Mouse (Mus musculus): ENCODE measurements around the gene Cit. TPM values are rescaled to one million over a fixed set of nuclear protein-coding genes. Genes with fewer than 3 reads are reported as not detected.
A peak's percentile ranks its signal among the peaks of the same experiment; 100 is the strongest.

Cit gene
- total RNA-seq, 2 experiments from 2014 or later, result 0.69 to 1.2 TPM

DNA sequence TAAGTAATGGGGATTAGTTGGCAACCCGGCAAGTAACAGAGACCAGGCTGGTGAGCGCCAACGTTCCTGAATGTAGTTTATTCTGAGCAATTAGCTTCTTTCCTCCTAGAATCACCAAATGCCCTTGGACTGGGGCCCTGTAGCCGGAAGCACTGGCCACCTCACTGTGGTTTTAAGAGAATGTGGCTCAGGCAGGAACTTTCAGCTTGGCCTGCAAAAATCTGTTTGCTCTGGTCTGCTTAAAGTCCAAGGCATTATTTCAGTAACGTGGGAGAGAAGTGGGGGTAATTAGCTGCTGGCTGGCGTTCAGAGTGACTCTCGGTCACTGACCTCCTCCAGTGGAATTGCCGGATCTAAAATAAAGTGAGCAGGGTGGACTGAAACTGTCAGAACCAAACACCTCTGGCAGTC lies 178.2 kb downstream of the Cit start:
- intact Hi-C loops (cut with DNase I), result loop anchor here (10.0 kb wide), 1 partner anchor 452 kb away; no protein-coding TSS in a partner anchor

DNA sequence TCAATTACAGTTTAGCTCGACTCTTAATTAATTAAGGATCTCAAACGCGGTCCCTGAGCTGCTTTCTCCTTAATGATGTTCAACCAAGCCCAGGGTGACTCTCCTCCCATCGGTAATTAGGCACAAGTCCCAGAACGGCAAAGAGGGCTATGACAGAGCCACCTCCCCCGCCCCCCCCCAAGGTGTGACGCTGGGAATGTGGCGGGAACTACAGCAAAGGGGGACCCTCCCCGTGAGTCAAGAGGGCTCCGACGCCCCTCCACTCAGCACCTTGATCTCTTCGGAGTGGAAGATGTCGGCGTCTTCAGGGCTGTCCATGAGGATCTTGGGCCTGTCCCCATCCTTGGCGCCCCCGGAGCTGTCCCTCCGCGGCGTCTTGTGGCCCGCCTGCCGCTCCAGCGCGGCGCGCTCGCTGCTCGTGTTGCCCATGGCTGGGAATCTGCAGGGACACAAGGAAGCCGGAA lies 178.8 kb downstream of the Cit start:
- no peak for DNase-seq
- intact Hi-C loops (cut with DNase I), result loop anchor here (10.0 kb wide), 1 partner anchor 451 kb away; no protein-coding TSS in a partner anchor

More for the DNA sequence above, 178.2 kb downstream of the Cit start:
- no peak for DNase-seq

DNA sequence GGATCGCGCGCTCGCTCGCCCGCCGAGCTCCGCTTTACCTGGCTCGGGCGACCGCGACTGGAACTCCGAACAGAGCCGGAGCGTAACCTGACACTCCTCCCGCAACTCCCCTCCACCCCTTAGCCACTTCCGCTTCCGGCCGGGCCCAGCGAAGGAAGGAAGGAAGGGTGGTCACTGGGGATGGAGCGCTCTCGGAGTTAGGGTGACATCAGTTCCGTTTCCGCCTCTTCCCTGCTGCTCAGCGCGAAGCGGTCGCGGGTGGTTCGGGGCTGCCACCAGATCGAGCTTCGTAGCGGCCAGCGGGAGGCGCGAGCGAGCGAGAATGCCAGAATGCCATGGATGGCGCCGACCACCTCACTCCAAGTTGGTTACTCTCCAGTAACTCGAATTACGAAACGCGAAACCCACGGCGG lies 179.3 kb downstream of the Cit start, which contains the start of gene Prkab1:
Gene Prkab1, minus strand, starts transcription at position 182 of the 413 bp plus-strand sequence.
- DNase-seq, result peak; percentile 85 to 91
- intact Hi-C loops (cut with DNase I), result loop anchor here (10.0 kb wide), 1 partner anchor 450 kb away; no protein-coding TSS in a partner anchor

DNA sequence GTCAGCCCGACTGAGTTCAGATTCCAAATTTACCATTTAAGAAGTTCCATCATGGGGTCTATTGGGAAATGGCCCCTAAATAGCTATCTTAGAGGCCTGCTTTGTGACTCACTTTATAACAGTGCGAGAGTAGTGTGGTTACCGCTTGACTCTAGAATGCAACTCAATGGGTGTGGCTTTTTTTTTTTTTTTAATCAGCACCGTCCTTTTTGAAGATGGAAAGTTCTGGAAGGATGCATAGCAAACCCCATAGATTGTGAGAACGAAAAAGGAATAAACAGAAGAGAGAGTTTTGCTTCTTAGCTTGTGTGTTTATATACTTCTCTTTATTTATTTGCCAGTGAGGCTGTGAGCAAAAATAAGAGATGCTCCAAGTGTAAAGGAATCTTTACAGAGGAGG lies 181.0 kb downstream of the Cit start:
- DNase-seq, result no peak
- intact Hi-C loops (cut with DNase I), result loop anchor here (10.0 kb wide), 1 partner anchor 449 kb away; no protein-coding TSS in a partner anchor

DNA sequence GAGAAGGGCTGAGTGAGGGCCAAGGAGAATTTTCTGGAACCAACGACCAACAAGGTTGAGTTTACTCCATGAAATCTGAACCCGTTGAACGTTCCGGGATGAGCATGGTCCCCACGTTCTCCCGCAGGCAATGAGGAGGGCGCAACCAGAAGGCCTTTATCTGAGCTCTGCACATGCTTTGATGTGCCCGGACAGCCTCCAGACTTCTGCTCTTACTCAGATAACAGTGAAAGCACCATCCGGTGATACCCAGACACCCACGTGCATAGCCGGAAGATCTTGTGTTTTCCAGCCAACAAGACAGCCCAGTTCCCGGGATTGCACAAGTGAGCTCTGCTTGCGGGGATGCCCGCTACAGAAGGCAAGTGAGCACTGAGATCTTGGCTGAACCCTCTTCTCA lies 181.5 kb downstream of the Cit start:
- intact Hi-C loops (cut with DNase I), result loop anchor here (10.0 kb wide), 1 partner anchor 448 kb away; no protein-coding TSS in a partner anchor
- no peak for DNase-seq

DNA sequence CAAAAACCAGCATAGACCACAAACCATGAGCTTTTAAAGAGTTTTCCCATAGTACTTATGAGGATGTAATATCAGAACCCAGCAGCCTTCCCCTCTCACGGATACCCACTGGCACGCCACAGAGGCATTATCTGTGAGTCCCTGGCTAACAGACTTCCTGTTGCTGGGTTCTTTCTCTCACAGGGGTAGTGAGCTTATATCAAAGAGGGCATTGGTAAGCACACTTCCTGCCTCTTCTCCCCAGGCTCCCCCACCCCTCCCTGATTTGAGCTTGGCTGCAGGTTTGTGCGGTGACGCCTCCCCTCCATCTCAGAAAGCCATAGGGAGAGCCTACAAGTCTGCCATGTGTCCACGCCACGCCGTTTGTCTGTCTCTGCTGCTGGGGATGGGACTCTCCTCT lies 184.0 kb downstream of the Cit start:
- intact Hi-C loops (cut with DNase I), result loop anchor here (2.0 to 10.0 kb wide), 2 partner anchors 184 to 446 kb away; no protein-coding TSS in a partner anchor

DNA sequence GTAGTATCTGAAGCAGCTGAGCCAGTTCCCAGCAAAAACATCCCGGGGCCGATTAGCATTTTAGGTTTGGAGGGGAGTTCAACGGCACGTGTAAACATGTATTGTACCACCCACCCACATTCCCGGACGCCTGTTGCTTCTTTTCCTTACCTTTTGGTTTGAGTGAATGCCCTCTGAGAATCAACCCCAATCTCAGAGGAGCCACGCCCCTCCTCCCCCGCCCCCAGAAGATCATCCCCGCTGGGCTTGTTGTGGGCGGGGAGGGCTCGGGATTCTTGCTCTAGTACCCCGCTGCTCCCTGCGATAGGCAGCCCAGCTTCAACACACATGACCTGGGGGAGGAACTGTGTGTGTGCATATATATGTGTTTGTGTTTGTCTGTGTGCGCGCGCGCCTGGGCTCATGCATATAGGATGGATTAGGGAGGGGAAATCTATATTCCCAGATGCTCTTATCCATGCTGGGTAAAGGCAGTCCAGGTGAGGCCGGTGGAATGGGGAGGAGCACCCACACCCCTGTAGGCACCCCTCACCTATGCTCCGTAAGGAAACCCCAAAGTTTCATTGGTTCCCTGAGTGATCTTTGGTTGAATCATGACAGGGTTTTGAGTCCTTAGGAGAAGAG lies 185.6 kb downstream of the Cit start:
- DNase-seq, result no peak
- intact Hi-C loops (cut with DNase I), result loop anchor here (2.0 kb wide), 1 partner anchor 82 kb away; no protein-coding TSS in a partner anchor

More for the DNA sequence above, 184.0 kb downstream of the Cit start:
- DNase-seq, result no peak

DNA sequence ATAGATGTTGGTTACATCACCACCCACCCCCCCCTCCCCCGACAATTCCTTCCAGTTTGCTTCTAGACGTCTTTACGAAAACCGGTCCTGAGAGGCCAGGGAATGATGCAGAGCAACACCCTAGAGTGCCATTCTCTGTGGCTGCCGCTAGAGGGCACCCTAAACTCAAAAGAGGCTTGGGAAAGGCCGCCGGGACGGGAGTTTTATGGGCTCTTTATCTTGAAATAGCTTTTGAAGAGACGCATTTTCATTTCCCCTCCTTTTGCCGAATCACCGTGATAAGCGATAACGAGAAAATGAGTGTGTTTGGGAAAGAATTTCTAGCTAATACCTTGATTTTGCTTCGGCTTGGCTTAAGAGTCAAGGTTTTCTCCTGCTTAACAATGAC lies 186.1 kb downstream of the Cit start:
- peak in 1 of 2 experiments; percentile 51 for DNase-seq
- intact Hi-C loops (cut with DNase I), result loop anchor here (2.0 kb wide), 1 partner anchor 82 kb away; no protein-coding TSS in a partner anchor

DNA sequence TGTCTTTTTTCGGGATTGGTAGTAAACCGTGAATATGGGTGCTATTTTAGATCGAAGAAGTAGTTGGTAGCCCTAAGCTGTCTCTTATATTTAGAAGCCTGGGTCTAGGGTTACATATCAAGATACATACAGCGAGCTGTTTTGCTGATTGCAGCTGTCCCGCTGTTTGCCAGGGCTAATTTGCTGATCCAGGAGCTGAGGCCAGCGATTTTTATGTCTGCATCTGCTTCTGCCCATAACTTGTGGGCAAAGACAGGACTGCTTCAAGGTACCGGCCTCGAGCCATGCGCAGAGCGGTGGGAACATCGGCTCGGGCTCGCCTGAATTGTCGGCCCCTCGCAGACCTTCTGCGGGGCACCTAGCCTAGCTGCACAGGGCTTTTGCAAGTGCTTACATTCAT lies 191.4 kb downstream of the Cit start:
- DNase-seq, result peak; percentile 49

DNA sequence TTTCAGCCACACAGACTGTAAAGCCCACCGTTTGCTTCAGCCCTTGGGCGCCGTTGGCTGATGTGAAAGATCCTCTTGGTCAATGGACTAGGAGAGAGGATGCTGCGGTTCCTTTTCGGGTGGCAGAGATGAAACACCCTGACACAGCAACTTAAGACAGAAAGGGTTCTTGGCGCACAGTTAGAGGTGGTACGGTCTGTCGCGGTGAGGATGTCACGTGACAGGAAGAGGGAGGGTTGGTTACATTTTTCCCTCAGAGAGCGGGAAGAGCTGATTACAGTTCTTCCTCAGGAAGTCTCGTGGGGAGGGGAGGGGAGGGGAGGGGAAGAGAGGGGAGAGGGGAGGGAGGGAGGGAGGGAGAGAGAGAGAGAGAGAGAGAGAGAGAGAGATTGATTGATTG lies 192.7 kb downstream of the Cit start:
- DNase-seq, result no peak
- intact Hi-C loops (cut with DNase I), result loop anchor here (2.0 kb wide), 2 partner anchors 43 to 385 kb away; partner anchors contain the start of gene Hspb8

More for the DNA sequence above, 191.4 kb downstream of the Cit start:
- intact Hi-C loops (cut with DNase I), result loop anchor here (2.0 kb wide), 1 partner anchor 386 kb away; the partner anchor contains the start of gene Hspb8

DNA sequence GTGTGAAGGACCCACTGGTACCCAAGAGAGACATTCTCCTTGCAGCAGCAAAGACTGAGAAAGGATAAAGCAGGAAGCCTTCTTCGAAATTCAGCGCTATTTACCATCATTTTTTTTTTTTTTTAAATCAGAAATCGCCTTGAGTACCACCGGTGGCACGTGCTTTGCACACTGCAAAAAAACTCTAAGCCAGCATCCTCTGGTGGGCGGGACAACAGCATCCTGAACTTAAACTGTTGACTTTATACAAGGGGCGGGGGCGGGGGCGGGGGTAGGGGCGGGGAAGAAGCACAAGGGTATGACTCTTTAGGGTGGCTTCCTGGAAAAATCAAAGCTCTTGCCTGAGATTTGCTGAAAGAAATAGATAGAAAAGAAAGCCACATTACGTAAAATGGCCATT lies 194.6 kb downstream of the Cit start:
- intact Hi-C loops (cut with DNase I), result loop anchor here (2.0 kb wide), 1 partner anchor 41 kb away; no protein-coding TSS in a partner anchor

DNA sequence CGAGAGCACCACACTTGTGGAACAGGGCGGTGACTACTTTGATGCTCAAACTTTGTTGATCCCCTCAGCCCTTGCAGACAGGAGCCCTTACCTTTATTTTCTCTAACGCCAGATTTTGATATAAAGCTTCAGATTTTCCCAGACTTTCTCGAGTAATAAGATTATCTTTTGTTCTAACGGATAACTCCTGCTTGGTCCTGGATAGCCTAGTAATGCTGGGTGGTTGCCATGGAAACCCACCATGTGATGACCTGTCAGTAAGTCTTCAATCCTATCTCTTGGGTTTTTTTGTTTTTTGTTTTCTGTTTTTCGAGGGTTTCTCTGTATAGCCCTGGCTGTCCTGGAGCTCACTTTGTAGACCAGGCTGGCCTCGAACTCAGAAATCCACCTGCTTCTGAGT lies 197.2 kb downstream of the Cit start:
- intact Hi-C loops (cut with DNase I), result no loop called here
- no peak for DNase-seq

More for the DNA sequence above, 194.6 kb downstream of the Cit start:
- no peak for DNase-seq

DNA sequence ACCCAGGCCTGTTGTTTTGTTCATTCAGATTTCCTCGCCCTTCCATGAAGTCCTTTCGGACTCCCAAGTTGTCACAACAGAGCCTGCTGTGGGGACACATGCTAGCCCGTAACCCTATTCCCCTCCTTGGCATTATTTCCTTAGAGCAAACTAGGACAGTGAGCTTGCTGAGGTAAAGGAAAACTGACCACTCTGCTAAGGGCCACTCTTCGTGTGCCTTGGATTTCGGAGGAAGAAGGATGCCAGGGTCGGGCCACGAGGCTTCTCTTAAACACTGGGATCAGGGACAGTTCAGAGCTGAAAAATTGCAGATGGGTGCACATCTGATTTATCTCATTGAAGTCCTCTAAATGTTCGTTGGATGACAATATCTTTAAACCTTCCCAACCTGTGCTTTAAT lies 200.5 kb downstream of the Cit start:
- intact Hi-C loops (cut with DNase I), result no loop called here
- DNase-seq, result no peak

DNA sequence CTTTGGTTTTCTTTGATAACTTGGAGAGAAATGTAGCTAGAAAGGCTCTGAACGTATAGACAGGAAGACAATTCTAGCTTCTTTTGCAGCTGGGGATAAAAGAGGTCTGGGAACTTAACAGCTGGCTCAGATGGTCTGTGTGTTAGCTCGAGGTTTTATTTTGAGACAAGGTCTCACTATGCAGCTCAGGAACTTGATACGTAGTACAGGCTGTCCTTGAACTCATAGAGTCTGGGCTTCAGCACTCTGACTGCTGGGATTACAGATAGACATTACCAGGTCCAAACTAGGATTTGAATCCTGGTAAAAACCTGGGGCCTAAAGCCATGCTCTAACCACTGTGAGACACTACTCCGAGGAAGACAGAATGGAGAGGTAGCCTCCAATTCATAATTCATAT lies 201.2 kb downstream of the Cit start:
- intact Hi-C loops (cut with DNase I), result no loop called here
- no peak for DNase-seq

DNA sequence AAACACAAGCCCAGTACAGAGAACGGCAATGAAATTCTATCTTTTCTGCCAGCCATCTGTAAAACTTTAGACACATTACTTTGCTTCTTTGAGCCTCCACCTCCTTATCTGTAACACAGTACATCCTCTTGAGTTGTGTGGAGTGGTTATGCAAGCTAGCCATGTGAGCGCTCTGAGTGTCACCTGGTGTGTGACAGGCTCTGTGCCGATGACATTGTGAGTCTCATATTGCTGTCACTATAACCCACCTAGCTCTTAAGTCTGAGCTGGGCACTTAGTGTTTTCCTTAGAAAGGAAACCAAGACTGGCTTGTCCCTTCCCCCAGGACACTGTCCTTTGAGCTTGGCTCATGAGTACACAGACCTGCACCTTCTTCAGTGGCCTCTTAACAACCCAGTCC lies 203.2 kb downstream of the Cit start:
- intact Hi-C loops (cut with DNase I), result no loop called here
- DNase-seq, result no peak

DNA sequence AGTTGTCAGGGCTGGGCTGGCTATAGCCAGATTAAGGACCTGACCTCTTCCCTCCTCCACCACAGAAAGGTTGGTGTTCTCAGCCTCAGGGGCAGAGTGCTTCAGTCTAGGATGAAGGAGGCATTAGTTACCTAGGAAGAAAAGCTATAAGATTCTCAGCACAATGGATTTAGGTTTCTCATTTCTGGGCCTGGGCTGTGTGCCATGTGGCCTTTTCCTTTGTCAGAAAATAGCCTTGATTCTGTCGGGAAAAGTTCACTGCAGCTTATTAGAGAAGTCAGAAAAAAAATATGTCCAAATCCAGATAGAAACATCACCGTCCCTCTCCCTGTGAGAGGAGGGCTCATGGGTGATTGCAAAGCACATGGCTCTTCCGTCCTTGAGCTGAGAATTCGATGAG lies 204.7 kb downstream of the Cit start:
- intact Hi-C loops (cut with DNase I), result no loop called here
- DNase-seq, result no peak

DNA sequence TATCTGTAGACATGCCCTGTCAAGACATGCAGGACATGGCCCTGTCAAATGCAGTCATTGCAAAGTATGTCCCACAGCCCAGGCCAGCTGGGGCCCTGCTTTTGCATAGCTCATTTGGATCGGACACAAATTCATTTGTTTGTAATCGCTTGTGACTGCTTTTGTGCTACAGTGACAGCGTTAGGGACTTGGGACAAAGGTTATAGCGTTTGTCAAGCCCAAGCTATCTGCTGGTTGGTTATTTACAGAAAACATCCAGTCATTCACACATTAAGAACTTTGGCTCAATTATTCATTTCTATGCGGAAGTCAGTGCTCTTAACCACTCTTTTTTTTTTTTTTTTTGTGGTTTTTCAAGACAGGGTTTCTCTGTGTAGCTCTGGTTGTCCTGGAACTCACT lies 207.1 kb downstream of the Cit start:
- no peak for DNase-seq
- intact Hi-C loops (cut with DNase I), result no loop called here

DNA sequence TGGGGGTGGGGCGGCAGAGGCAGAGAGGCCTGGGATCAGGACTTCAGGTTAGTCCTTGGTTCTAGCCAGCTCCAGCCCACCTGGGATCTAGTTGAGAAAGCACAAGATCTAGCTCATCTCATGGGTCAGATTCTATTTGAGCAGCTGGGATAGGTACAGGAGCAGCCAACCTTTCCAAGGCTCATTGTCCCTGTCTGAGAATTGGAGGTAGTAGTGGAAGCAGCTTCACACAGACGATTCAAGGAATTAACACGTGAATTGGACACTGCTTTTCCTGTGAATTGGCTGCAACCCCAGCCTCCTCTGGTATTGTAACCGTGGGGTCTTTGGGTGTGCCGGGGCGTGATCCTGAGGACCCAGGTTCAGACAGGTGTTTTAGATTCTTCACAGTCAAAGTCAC lies 207.7 kb downstream of the Cit start:
- no peak for DNase-seq
- intact Hi-C loops (cut with DNase I), result no loop called here

Measured in gastrocnemius, postnatal 36 days (tissue).